Mouse (Mus musculus) heart, embryonic 11.5 days (tissue): ENCODE data around the gene Gm42372. TPM values are rescaled to one million over a fixed set of nuclear protein-coding genes. Genes with fewer than 3 reads are reported as not detected.

Source experiments
- ATAC-seq: fragments of 200-750 bp; cut with Nextera tagmentation; replicated peaks from 2 replicates; pipeline ENCODE4 v1.8.0; 2017; ENCODE audit warnings: moderate library complexity; ENCODE audit not compliant: insufficient number of reproducible peaks, low FRiP score, low TSS enrichment
- H3K27ac ChIP-seq: fragments of 300-500 bp; sonication (generic); 2 replicates; pipeline ENCODE4 v1.5.1; 2014; ENCODE audit warnings: mild to moderate bottlenecking, low read depth, low read length
- H3K27me3 ChIP-seq: fragments of 300-500 bp; sonication (generic); 2 replicates; pipeline ENCODE4 v1.6.1; 2014; ENCODE audit warnings: mild to moderate bottlenecking, low read length, mixed read lengths; ENCODE audit not compliant: control insufficient read depth, insufficient read depth
- H3K36me3 ChIP-seq: fragments of 300-500 bp; sonication (generic); 2 replicates; pipeline ENCODE4 v1.6.1; 2014; ENCODE audit warnings: mild to moderate bottlenecking, low read length, moderate library complexity, mixed read lengths; ENCODE audit not compliant: control insufficient read depth, insufficient read depth
- H3K4me1 ChIP-seq: fragments of 300-500 bp; sonication (generic); 2 replicates; pipeline ENCODE4 v1.6.1; 2014; ENCODE audit warnings: low read length; ENCODE audit not compliant: control insufficient read depth, insufficient read depth
- H3K4me2 ChIP-seq: fragments of 300-500 bp; sonication (generic); 2 replicates; pipeline ENCODE4 v1.6.1; 2014; ENCODE audit warnings: mild to moderate bottlenecking, moderate library complexity
- H3K4me3 ChIP-seq: fragments of 300-500 bp; sonication (generic); 2 replicates; pipeline ENCODE4 v1.5.1; 2014; ENCODE audit warnings: low read depth, low read length
- H3K9ac ChIP-seq: fragments of 300-500 bp; sonication (generic); 2 replicates; pipeline ENCODE4 v1.6.1; 2014; ENCODE audit warnings: mild to moderate bottlenecking, low read depth, low read length, moderate library complexity
- H3K9me3 ChIP-seq: fragments of 300-500 bp; sonication (generic); replicated peaks from 2 replicates; pipeline ENCODE4 v1.6.1; 2016; ENCODE audit warnings: low read length; ENCODE audit not compliant: control insufficient read depth
- WGBS: fragments of 180-500 bp; shearing (Covaris S2); extraction: QIAGEN DNeasy Blood & Tissue Kit; methylation state at CpG from one replicate; pipeline ENCODE4 v1.1.7; 2014; ENCODE audit not compliant: insufficient replicate concordance; 5-methylcytosine and 5-hydroxymethylcytosine counted together
- polyA plus RNA-seq: library from polyadenylated mRNA; unstranded; fragments of >200 nt; fragmentation: Nextera tagmentation; extraction: Ambion mirVana; gene quantifications from 2 replicates; pipeline ENCODE4 v1.2.1, GENCODE M21; 2014

The Gm42372 gene
- polyA plus RNA-seq, 1 experiment from 2014 or later, result 0.20 TPM

GRCm38 (mm10) chr7:17022176-17022575, 39.3 kb downstream of the Gm42372 start:
- Histone ChIP-seq H3K9ac (no peak overlapping the region), H3K27me3 (no peaks in the 10 kb centered on the region), H3K27ac (no peak overlapping the region), H3K4me3 (no peak overlapping the region), H3K36me3 (peaks cover 33% of the 10 kb centered on the region), H3K4me1 (peaks cover 50% of the 10 kb centered on the region), H3K9me3 (no peaks in the 10 kb centered on the region), H3K4me2 (no peak overlapping the region)
- ATAC-seq, result no peak
- 95% methylated on average over 15 of the region's 15 CpGs for WGBS

GRCm38 (mm10) chr7:17023701-17024100, 40.8 kb downstream of the Gm42372 start:
- H3K4me1 ChIP-seq, result peaks cover 48% of the 10 kb centered on the region
- WGBS, result 38% methylated on average over 4 of the region's 4 CpGs
- no peak overlapping the region for H3K4me3 ChIP-seq
- H3K27me3 ChIP-seq, result no peaks in the 10 kb centered on the region
- no peaks in the 10 kb centered on the region for H3K9me3 ChIP-seq
- H3K36me3 ChIP-seq, result peaks cover 28% of the 10 kb centered on the region
- no peak overlapping the region for H3K4me2 ChIP-seq
- ATAC-seq, result no peak
- H3K27ac ChIP-seq, result peak overlapping the region; percentile 51
- peak overlapping the region; percentile 2; the same call in 1 of the 2 replicates for H3K9ac ChIP-seq

- peaks cover 48% of the 10 kb centered on the region for H3K4me1 ChIP-seq
- peak overlapping the region; percentile 51 for H3K27ac ChIP-seq
- WGBS, result 80% methylated on average over 6 of the region's 6 CpGs
- no peaks in the 10 kb centered on the region for H3K9me3 ChIP-seq
- H3K36me3 ChIP-seq, result peaks cover 26% of the 10 kb centered on the region
- no peak for ATAC-seq
- H3K4me2 ChIP-seq, result no peak overlapping the region
- no peaks in the 10 kb centered on the region for H3K27me3 ChIP-seq
- peak overlapping the region; percentile 2 for H3K9ac ChIP-seq
- H3K4me3 ChIP-seq, result no peak overlapping the region
Measured at GRCm38 (mm10) chr7:17024141-17024540, 41.3 kb downstream of the Gm42372 start.

- ATAC-seq, result no peak
- H3K9me3 ChIP-seq, result no peaks in the 10 kb centered on the region
- H3K4me3 ChIP-seq, result no peak overlapping the region
- H3K36me3 ChIP-seq, result peaks cover 21% of the 10 kb centered on the region
- peak overlapping the region; percentile 30 for H3K9ac ChIP-seq
- H3K27me3 ChIP-seq, result no peaks in the 10 kb centered on the region
- H3K4me2 ChIP-seq, result peak overlapping the region; percentile 77
- WGBS, result 77% methylated on average over 10 of the region's 10 CpGs
- no peak overlapping the region for H3K27ac ChIP-seq
- H3K4me1 ChIP-seq, result peaks cover 48% of the 10 kb centered on the region
Measured at GRCm38 (mm10) chr7:17024814-17025504, 42.1 kb downstream of the Gm42372 start.

GRCm38 (mm10) chr7:17025505-17025894, 42.6 kb downstream of the Gm42372 start:
- Histone ChIP-seq H3K27me3 (no peaks in the 10 kb centered on the region), H3K36me3 (peaks cover 19% of the 10 kb centered on the region), H3K9ac (peak overlapping the region; percentile 39; the same call in 1 of the 2 replicates), H3K27ac (no peak overlapping the region), H3K4me1 (peaks cover 48% of the 10 kb centered on the region), H3K9me3 (no peaks in the 10 kb centered on the region), H3K4me2 (peak overlapping the region; percentile 77), H3K4me3 (0 out of 2 replicates have a peak overlapping the region, but pooled peaks have one; percentile 1)
- no peak for ATAC-seq
- 57% methylated on average over 4 of the region's 4 CpGs for WGBS

GRCm38 (mm10) chr7:17025896-17026622, 43.2 kb downstream of the Gm42372 start:
- 45% methylated on average over 9 of the region's 9 CpGs for WGBS
- Histone ChIP-seq H3K27ac (no peak overlapping the region), H3K9ac (peak overlapping the region; percentile 39; the same call in 1 of the 2 replicates), H3K9me3 (no peaks in the 10 kb centered on the region), H3K4me2 (peak overlapping the region; percentile 77), H3K4me1 (peaks cover 48% of the 10 kb centered on the region), H3K4me3 (0 out of 2 replicates have a peak overlapping the region, but pooled peaks have one; percentile 1), H3K36me3 (peaks cover 15% of the 10 kb centered on the region), H3K27me3 (no peaks in the 10 kb centered on the region)
- ATAC-seq, result no peak

GRCm38 (mm10) chr7:17026710-17027587, 44.1 kb downstream of the Gm42372 start:
- WGBS, result 3% methylated on average over 24 of the region's 24 CpGs
- Histone ChIP-seq H3K9me3 (no peaks in the 10 kb centered on the region), H3K9ac (peak overlapping the region; percentile 82), H3K27ac (peak overlapping the region; percentile 65), H3K36me3 (peaks cover 8% of the 10 kb centered on the region), H3K4me2 (peak overlapping the region; percentile 77), H3K4me1 (peaks cover 48% of the 10 kb centered on the region), H3K27me3 (no peaks in the 10 kb centered on the region), H3K4me3 (peak overlapping the region; percentile 88)
- peak; percentile 44 for ATAC-seq
